Mouse (Mus musculus) cortical plate, adult 2 months (tissue): ENCODE data around the gene Rgs10.

Experiments used
- CTCF ChIP-seq: fragments of 200-500 bp; IDR thresholded peaks from 2 replicates; pipeline ENCODE4 v1.5.1; 2011; ENCODE audit warnings: mild to moderate bottlenecking, control low read depth, low read length; ENCODE audit not compliant: insufficient read depth; ENCODE audit errors: extremely low read depth
- POLR2A ChIP-seq: fragments of 200-500 bp; IDR thresholded peaks from 2 replicates; pipeline ENCODE4 v1.6.1; 2011; ENCODE audit warnings: mild to moderate bottlenecking, low read length, control low read depth; ENCODE audit not compliant: insufficient read depth; ENCODE audit errors: extremely low read depth

- TF ChIP-seq CTCF, result no peak
- TF ChIP-seq POLR2A, result no peak
Measured at GRCm38 (mm10) chr7:128348608-128349007, 70.0 kb downstream of the Rgs10 start.
